Mouse (Mus musculus) heart, postnatal 25 days (tissue): ENCODE measurements around the gene E2f8. TPM values are rescaled to one million over a fixed set of nuclear protein-coding genes. Genes with fewer than 3 reads are reported as not detected.

Experiments
- DNase-seq: peaks from one replicate; pipeline ENCODE4 v3.0.0; 2022; ENCODE audit warnings: low spot score
- intact Hi-C: fragments of 180-260 bp; cut with DNase I; formaldehyde crosslinking; loops from one replicate; pipeline ENCODE4 v1.15.1; 2025
- total RNA-seq, 2 experiments: library from RNA; stranded (reverse); gene quantifications; 2 replicates each; pipeline ENCODE4 v1.2.3; 2021

Gene E2f8
- total RNA-seq: under 1 TPM; 0.75 to 0.87 TPM

DNA sequence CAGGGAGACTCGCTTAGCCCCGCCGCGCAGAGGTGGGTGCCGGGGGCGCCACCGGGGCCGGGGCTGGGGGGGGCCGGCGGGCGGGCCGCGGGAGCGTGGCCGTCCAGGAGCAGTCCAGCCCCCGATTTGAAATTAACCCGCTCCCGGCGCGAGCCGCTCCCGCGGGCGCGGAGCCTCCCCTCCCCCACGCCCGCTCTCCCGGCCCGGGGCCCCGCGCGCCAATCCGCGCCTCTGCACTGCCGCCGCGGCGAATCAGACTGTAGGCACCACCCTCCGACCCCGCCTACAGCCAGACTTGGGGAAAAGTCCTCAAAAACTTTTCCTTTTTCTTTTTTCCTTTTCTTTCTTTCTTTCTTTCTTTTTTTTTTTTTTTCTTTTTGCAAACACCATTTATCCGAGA is at the start of gene E2f8:
Gene E2f8, minus strand, starts transcription at position 111 of the 400 bp plus-strand sequence.
- DNase-seq: peak; percentile 52
- intact Hi-C loops: no loop called here

DNA sequence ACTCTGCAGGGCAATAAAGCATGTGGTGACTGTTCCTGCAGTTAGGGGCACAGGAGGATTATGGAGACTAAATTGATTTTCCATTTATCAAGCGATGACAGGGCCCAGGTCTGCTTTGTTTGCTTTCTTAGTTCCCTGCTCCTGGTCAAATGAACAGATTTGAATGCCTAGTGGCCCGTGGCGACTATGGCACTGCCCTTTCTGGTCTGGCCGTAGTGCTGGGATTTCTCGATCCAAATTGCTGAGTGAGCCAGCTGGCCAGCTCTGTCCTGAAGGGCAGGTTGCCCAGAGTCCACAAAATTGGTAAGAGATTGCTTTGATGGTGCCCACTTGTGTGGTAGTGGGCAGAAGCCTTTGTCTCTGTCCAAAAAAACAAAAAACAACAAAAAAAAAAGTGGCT is 49.0 kb upstream of the E2f8 start:
- DNase-seq: no peak
- intact Hi-C loops: loop anchor here (2.0 kb wide), 1 partner anchor 190 kb away; no protein-coding TSS in a partner anchor

DNA sequence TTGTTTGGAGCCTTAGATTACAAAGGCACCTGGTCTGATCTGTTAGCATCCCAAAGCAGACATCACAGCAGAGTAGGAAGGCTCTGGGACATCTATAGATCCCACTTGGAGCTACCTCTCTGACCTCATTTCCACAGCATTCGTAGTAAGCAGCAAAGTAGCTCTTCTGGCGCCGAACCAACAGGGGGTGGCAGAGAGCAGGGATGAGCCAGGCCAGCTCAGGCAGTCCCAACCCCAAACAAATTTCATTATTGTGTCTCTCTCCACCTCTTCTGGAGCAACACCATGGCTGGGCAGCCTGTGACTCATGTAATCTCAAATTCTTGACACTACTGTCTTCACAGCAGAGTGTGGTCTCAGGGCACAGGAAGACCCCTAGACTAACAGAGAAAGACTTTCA is 47.0 kb upstream of the E2f8 start:
- DNase-seq: no peak
- intact Hi-C loops: loop anchor here (5.0 kb wide), 1 partner anchor 139 kb away; no protein-coding TSS in a partner anchor

DNA sequence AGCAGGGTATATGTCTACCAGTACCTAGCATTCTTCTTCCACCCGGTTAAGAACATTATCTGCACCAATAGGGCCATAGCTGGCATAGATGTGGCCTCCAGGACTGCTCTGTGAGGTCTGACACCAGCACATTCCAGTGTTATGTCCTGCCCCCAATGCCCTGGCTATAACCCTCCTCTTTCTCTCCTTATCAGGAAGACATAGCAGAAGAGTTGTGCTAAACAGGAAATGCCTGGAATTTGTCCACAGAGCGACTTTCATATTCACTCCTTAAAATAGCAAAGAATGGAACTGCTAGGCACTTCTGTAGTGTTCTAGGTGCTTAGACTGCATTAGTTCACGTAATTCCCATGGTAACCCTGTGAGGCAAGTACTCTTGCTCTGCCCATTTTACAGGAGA is 43.8 kb upstream of the E2f8 start:
- intact Hi-C loops: loop anchor here (5.0 kb wide), 1 partner anchor 142 kb away; no protein-coding TSS in a partner anchor
- DNase-seq: no peak

DNA sequence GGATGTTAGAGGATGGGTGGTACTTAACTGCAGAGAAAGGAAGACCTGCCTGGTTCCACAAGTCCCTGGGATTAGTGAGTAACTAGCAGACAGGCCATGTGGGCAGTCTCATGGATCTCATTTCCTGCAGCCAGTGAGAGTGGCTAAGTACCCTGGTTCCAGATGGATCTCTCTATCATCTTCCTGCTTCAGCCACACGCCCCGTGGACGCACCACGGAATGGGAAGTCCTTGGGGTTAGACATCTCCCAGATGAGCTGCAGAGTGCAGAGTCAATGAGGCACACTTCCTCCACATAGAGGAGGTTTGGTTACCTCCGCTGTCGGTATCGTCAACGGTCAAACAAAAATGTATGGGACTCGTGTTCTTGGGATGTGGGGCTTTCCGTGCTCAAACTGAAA is 42.2 kb upstream of the E2f8 start:
- no peak for DNase-seq
- intact Hi-C loops: no loop called here

DNA sequence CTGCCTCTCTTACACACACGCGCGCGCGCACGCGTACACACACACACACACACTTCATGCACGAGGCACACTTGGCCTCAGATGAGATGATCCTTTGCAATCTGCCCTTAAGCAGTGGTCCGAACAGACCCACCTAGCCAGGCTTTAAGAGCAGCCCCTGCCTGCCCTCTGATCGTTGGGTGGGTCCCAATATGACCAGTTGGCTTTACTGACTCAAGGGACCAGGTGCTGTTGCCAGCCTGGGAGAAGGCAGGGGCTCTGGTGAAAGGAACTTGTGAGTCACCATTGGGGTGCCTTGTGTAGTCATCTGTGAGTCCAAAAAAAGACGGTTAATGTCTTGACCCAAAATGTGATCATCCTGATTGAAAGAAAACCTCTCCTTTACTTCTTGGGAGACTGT is 37.0 kb upstream of the E2f8 start:
- DNase-seq: no peak
- intact Hi-C loops: no loop called here

DNA sequence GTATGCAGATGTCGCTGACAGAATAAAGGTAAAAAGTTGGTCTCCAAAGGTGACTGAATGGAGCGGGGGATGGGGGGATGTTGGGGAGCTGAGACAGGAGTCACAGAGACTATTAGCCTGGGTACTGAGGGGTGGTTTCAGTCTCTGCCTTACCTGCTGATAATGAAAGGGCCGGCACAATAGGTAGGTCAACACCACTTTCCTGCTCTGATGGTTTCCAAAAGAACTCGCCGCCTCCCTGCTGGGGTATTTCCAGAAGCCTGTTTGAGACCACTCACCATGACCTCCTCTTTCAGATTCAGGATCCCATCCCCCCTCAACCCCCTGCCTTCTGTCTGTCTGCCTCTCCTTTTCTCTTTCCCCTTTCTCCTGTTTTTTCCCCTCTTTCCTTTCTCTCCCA is 36.6 kb upstream of the E2f8 start:
- intact Hi-C loops: no loop called here
- no peak for DNase-seq

DNA sequence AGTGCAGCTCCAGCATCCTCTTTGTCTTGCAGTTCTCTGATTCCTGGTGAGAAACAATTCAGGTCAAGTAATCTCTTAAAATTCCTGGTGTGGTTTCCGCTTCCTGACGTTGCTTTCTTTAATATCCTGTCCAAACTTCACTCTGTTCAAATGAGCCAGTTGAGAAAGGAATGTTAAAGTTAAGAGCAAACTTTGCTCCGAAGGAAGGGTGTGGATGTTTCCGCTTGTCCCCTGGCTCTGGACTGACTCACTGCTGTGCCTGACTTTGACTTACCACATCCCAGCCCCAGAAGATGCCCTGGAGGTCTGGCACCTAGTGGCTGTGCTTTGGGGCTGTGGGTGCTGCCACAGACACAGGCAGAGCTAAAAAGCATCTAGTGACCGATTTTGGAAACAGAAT is 36.1 kb upstream of the E2f8 start:
- intact Hi-C loops: no loop called here
- no peak for DNase-seq

DNA sequence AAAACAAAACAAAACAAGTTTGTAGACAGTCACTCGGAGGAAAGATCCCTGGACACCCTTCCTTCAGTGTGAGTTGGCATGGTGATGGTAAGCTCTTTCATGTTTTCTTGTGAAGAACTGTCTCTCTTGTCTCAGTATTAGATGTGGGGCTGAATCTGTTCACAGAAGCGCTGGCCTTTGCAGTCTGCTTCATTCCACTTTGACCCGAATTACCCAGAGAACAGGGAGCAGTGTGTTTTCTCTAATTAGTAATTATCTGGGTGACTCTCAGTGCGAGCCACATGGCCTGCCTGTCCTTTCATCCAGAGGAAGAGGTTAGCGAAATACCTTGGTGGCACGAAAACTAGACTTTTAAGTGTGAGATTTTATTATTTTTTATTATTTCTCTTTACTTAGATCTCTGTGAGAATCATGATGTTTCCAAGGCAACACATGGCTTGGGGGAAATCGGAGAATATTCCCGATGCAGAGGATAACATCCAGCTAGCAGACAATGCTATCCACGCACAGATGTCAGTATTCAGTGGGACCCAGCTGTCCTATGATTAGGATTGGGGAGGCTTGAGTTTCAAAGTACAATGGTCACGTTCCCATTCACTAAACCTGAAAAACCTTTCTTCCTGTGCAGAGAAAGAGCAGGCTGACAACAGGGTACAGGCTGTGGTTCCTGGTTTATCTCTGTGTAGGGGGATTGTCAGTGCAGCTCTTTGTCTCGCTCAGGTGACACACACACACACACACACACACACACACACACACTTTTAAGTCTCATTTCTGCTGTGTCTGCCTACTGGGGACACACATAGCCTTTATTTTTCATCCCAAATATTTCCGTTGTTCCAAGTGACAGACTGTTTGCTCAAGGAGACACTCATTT is 33.5 kb upstream of the E2f8 start:
- no peak for DNase-seq
- intact Hi-C loops: no loop called here

DNA sequence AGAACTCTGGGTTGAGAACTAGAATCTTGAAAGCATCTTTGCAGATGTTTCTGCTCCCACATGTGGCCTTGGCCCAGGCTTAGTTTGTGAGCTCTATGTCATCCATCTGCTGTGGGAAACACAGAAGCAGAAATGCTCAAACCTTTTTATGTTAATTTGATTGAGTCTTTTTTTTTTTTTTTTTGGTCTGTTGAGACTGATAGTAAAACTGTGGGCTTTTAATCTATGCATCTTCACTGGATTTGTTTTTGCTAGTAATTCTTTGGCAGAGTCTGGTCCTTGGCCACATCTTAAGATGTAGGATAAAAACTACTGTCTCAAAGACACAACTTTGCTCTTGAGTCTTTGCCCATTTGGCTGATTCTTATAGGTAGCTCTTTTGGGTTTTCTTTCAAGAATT is 29.8 kb upstream of the E2f8 start:
- DNase-seq: no peak
- intact Hi-C loops: no loop called here

DNA sequence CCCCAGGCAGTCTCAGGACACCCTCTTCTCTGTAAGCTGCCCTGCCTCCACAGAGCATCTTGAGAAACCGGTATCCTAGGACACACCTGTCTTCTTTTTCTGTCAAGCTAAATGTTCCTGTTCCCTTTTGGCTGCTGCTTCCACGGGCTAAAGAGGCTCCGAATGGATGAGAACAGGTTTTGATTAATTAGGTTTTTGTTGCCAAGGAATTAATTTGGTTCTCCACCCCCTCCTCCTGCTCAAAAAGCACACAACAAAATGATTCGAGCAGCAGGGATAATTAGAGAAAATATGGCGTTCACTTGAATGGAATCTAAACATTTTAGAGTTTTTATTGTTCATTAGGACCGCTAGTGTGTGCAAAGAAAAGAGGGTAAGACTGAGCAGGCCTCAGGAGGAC is 28.9 kb upstream of the E2f8 start:
- DNase-seq: no peak
- intact Hi-C loops: no loop called here

DNA sequence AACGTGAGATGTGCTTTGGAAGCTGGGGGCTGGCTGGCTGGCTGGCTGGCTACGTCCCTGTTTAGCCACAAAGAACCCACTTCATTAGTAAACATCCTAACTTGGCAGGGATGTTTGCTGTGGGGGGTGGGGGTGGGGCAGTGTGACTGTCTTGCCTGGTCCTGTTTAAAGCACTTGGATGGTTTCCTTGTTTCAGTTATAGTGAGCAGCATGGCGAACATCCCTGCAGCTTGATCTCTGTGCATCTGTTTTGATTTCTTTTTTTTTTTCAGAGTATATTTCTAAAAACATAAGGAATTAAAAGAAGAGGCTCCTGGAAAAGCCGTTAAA is 27.9 kb upstream of the E2f8 start:
- intact Hi-C loops: no loop called here
- DNase-seq: no peak

DNA sequence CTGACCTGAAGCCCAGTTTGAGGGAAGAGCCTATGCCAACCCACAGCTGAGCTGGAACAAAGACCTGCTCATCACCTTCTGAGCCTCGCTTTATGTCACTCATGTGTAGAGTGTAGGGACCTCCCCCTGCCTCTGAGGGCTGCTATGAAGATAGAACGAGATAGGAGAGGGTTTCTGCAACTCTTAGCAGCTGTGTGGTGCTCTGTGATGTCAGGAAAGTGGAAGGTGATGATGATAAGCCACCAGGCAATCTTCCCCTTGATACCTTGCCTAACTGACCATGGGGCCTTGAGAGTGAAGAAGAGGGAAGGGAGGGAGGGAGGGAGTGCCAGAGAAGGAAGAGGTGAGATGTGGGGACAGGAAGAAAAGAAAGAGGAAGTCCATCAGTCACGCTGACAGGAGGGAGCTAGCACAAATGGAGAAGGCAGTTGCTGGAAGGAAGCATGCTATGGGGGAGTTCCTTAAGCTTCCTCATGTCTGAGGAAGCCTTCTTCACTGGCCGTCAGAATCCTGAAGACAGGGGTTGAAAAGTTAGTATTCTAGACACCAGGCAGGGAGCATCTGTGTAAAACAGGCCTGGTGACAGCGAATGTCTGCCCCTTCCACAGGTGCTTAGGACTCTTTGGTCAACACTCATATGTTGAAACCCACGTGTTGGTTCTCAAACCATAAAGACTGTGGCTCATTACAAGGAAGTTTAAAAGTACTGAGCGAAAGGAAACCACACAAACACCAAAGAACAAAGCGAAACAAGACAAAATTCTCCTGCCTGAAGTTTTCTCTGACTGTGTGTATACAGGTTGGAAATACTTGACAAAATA is 27.3 kb upstream of the E2f8 start, which contains the start of gene Nav2:
Gene Nav2, plus strand, starts transcription at position 196 of the 821 bp plus-strand sequence.
- intact Hi-C loops: no loop called here

DNA sequence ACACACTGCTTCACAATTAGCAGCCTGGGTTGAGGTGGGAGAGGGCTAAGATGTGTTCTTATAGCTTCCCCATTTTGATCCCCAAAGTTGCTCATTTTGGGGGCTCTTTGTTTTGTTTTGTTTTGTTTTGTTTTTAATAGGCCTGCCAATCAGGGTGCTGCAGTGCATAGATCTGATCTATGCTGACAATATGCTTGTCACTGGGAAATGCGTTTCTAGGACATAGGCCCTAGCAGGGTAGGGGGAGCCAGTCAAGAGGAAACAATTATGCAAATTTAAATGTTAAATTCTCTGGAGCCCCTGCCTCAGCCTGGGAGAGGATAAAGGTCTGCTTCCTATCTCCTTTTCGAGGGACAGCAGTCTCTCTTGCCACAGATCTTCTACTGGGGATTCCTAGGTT is 21.1 kb upstream of the E2f8 start:
- intact Hi-C loops: no loop called here
- DNase-seq: no peak

More for the DNA sequence above, 27.3 kb upstream of the E2f8 start, which contains the start of gene Nav2:
- no peak for DNase-seq

DNA sequence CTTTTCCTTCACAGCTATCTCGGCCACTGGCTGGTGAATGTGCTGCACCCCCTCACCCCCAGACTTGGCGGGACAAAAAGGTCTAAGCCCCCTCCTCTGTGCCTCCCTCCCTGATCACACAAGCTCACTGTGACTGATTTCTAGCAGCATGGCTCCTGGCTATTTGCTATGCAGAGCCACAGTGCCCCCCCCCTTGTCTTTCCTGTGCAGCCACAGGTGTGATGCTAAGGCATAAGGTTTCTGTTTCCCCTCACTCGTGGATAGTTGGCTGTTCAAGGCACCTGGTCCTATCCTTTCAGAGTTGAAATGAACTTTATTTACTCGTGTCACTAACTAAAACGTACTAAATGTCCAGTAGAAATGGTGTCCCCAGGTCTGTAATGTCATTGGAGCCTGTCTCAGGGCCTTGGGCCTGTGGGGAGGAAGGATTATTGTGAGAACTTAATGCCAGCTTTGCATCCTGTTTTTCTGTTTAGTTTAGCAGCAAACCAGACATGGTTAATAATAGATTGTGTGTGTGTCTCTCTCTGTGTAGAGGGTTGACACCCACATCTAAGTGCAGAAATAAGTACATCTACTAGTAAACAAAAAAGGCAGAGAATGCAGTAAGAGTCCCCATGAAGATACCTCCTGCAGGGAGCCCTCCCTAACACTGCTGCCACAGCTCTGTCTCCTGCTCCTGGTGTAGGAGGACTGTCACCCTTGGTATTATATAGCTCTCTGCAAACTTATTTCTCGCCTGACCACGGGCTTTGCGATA is 19.2 kb upstream of the E2f8 start:
- intact Hi-C loops: no loop called here
- no peak for DNase-seq

DNA sequence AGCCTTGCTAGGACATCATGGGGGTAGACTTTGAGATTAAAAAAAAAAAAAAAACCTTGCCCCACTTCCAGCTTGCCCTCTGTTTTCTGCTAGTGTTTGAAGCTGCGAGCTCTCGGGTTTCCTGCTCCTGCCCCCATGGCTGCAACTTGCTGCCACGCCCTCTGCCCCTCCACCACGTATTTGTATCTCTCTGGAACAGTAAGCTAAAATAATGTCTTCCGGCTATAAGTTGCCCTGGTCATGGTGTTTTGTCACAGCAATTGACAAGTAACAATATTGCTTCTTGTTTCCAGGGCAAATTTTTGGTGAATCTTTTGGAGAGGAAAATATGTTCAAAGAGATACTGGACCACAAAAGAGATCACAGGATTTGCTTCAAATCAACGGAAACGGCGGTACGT is 17.0 kb upstream of the E2f8 start:
- intact Hi-C loops: no loop called here
- no peak for DNase-seq

DNA sequence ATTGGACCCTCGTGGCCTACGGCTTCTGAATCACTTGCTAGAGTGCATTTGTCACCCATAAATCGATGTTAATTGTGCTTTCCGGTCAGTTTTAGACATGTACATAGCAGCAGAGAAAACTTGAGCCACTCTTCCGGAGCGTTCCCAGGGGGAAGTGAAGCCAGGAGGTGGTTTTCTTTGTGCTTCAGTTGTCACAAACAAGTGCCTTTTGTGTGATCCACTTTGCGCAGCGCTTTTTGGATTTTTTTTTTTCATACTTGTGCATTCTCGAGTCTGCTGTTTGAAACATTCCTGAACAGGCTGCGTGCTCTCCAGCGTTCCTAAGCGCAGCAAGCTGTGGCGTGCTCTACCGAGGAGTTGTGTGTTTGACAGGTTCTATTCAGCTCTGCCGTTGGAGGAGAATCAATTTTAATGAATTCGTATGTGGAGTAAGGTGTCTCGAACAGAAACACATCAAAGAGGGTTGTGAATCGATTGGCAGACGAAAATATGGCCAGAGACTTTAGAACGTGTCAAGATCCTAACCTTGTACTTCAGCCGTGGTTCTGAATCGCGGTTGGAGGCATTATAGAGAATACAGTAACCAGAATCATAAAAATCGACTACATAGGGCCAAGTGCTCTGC is 16.3 kb upstream of the E2f8 start:
- DNase-seq: no peak
- intact Hi-C loops: no loop called here

DNA sequence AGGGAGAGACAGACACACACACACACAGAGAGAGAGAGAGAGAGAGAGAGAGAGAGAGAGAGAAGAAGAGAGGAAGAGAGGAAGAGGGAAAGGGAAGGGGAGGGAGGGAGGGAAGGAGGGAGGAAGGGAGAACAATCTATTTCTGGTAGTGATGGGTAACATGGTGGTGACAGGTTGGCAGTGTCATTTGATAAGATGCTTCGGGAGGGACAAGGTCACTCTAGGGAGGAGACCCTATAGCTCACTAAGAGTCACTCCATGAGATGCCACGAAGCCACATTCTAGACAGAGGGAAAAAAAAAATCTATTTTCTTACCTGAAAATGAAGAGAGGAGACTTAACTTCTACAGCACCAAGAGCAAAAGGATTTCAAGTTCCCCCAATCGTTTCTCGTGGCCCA is 14.7 kb upstream of the E2f8 start:
- DNase-seq: no peak
- intact Hi-C loops: no loop called here

DNA sequence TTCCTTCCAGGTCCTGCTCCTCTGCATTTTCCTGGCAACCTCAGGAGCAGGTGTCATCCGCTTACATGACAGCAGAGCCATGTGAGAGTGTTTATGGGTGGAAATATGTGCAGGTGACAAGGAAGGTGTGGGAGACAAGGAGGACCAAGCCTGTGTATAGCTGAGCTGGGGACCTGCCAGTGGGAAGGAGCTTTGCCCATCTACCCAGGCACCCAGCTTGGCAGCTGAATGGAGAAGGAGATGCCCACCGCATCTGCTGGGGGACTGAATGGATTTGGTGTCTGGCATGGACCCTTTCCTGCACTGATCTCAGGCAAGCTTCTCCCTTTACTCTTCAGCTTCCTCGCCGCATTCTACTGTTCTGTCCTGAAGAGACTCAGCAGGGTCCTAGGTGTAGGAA is 14.1 kb upstream of the E2f8 start:
- DNase-seq: no peak
- intact Hi-C loops: no loop called here

DNA sequence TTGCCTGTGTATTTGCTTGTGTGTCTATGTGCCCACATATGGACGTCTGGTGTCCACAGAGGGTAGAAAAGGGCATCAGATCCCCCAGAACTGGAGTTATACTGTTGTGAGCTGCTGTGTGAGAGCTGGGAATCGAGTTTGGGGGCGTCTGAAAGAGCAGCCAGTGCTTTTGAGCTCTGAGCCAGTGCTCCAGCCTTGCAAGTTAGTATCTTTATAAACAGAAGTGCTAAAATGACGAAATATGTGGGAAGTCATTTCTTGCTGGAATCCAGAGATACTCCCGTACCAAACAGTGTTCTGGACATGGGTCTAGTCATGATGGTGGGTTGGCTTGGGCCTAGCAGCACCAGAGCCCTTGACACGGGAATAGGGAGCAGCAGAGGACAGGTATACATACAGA is 13.4 kb upstream of the E2f8 start:
- DNase-seq: no peak
- intact Hi-C loops: loop anchor here (1.0 to 5.0 kb wide), 3 partner anchors 173 to 378 kb away; no protein-coding TSS in a partner anchor
